Mouse (Mus musculus): ENCODE data around the gene Thsd4. TPM values are rescaled to one million over a fixed set of nuclear protein-coding genes. Genes with fewer than 3 reads are reported as not detected.
A peak's percentile ranks its signal among the peaks of the same experiment; 100 is the strongest.

The Thsd4 gene
- total RNA-seq, 2 experiments from 2014 or later = 17.0 to 17.5 TPM

- peak; percentile 76 to 79 for DNase-seq
- intact Hi-C loops (cut with DNase I) = no loop called here
These were observed 64.3 kb downstream of the Thsd4 start for GRCm38 (mm10) chr9:60457359-60458210.

GRCm38 (mm10) chr9:60456651-60457050 is 65.2 kb downstream of the Thsd4 start:
- intact Hi-C loops (cut with DNase I) = no loop called here
- peak in 1 of 2 experiments; percentile 18 for DNase-seq

- DNase-seq = peak; percentile 35 to 41
- intact Hi-C loops (cut with DNase I) = no loop called here
These were observed 67.3 kb downstream of the Thsd4 start for GRCm38 (mm10) chr9:60454406-60455076.

- intact Hi-C loops (cut with DNase I) = no loop called here
These were observed 72.3 kb downstream of the Thsd4 start for GRCm38 (mm10) chr9:60449498-60449897.

GRCm38 (mm10) chr9:60445821-60446220 is 76.0 kb downstream of the Thsd4 start:
- intact Hi-C loops (cut with DNase I) = no loop called here

More at GRCm38 (mm10) chr9:60449498-60449897, 72.3 kb downstream of the Thsd4 start:
- no peak for DNase-seq

GRCm38 (mm10) chr9:60441274-60441902 is 80.5 kb downstream of the Thsd4 start:
- peak in 1 of 2 experiments; percentile 5 for DNase-seq
- intact Hi-C loops (cut with DNase I) = no loop called here

More at GRCm38 (mm10) chr9:60445821-60446220, 76.0 kb downstream of the Thsd4 start:
- peak; percentile 45 to 59 for DNase-seq

GRCm38 (mm10) chr9:60440506-60440905 is 81.3 kb downstream of the Thsd4 start:
- intact Hi-C loops (cut with DNase I) = no loop called here

GRCm38 (mm10) chr9:60436246-60436645 is 85.6 kb downstream of the Thsd4 start:
- intact Hi-C loops (cut with DNase I) = no loop called here
- no peak for DNase-seq

More at GRCm38 (mm10) chr9:60440506-60440905, 81.3 kb downstream of the Thsd4 start:
- DNase-seq = peak in 1 of 2 experiments; percentile 7

- DNase-seq = no peak
- intact Hi-C loops (cut with DNase I) = no loop called here
These were observed 87.8 kb downstream of the Thsd4 start for GRCm38 (mm10) chr9:60434093-60434492.

GRCm38 (mm10) chr9:60431924-60432323 is 89.9 kb downstream of the Thsd4 start:
- intact Hi-C loops (cut with DNase I) = no loop called here
- peak in 1 of 2 experiments; percentile 7 for DNase-seq

GRCm38 (mm10) chr9:60430017-60430416 is 91.8 kb downstream of the Thsd4 start:
- no peak for DNase-seq
- intact Hi-C loops (cut with DNase I) = no loop called here

- DNase-seq = no peak
- intact Hi-C loops (cut with DNase I) = no loop called here
These were observed 107.6 kb downstream of the Thsd4 start for GRCm38 (mm10) chr9:60414076-60414755.

GRCm38 (mm10) chr9:60410872-60411635 is 110.8 kb downstream of the Thsd4 start:
- intact Hi-C loops (cut with DNase I) = no loop called here
- no peak for DNase-seq

GRCm38 (mm10) chr9:60407374-60407773 is 114.5 kb downstream of the Thsd4 start:
- intact Hi-C loops (cut with DNase I) = no loop called here
- DNase-seq = peak; percentile 13 to 15

- DNase-seq = no peak
- intact Hi-C loops (cut with DNase I) = no loop called here
These were observed 116.1 kb downstream of the Thsd4 start for GRCm38 (mm10) chr9:60405777-60406176.

GRCm38 (mm10) chr9:60402681-60403080 is 119.2 kb downstream of the Thsd4 start:
- intact Hi-C loops (cut with DNase I) = no loop called here
- DNase-seq = no peak

- intact Hi-C loops (cut with DNase I) = no loop called here
- DNase-seq = no peak
These were observed 121.8 kb downstream of the Thsd4 start for GRCm38 (mm10) chr9:60400001-60400400.

- intact Hi-C loops (cut with DNase I) = no loop called here
- no peak for DNase-seq
These were observed 123.8 kb downstream of the Thsd4 start for GRCm38 (mm10) chr9:60398073-60398472.

- no peak for DNase-seq
- intact Hi-C loops (cut with DNase I) = no loop called here
These were observed 125.8 kb downstream of the Thsd4 start for GRCm38 (mm10) chr9:60396096-60396495.

GRCm38 (mm10) chr9:60392916-60393315 is 128.9 kb downstream of the Thsd4 start:
- DNase-seq = no peak
- intact Hi-C loops (cut with DNase I) = no loop called here

All from heart, postnatal 10 days (tissue).